Mouse (Mus musculus) CH12.LX (cell line): Measurements from ENCODE around the gene Btbd16. TPM values are rescaled to one million over a fixed set of nuclear protein-coding genes. Genes with fewer than 3 reads are reported as not detected.
A peak's percentile ranks its signal among the peaks of the same experiment; 100 is the strongest.

Experiments used
- DNase-seq: peaks from one replicate; pipeline ENCODE4 v3.0.0-alpha.2; 2013; ENCODE audit errors: extremely low read depth
- H3K27ac ChIP-seq: 2 replicates; pipeline ENCODE4 v1.5.1; 2012; ENCODE audit warnings: low read depth, mild to moderate bottlenecking, control low read depth, moderate library complexity; ENCODE audit not compliant: insufficient read depth
- H3K27me3 ChIP-seq: replicated peaks from 2 replicates; pipeline ENCODE3; 2012; ENCODE audit warnings: inconsistent platforms
- H3K36me3 ChIP-seq, 2 experiments: replicated peaks in 1 of 2; 2 replicates each; pipeline versions ENCODE3 to v1.6.1; 2012; ENCODE audit warnings: inconsistent platforms in 1 of 2, low read length in 1 of 2, mild to moderate bottlenecking in 1 of 2, mixed read lengths in 1 of 2, moderate library complexity in 1 of 2; ENCODE audit not compliant: control insufficient read depth in 1 of 2, insufficient read depth in 1 of 2
- H3K4me1 ChIP-seq, 2 experiments: 2 replicates each; pipeline ENCODE4 v1.6.1; 2012; ENCODE audit warnings: inconsistent platforms in 1 of 2, moderate library complexity in 1 of 2; ENCODE audit not compliant: insufficient read depth in 2 of 2, control insufficient read depth in 1 of 2
- H3K4me2 ChIP-seq: 2 replicates; pipeline ENCODE4 v1.6.1; 2012; ENCODE audit warnings: low read depth, mild to moderate bottlenecking, control low read depth; ENCODE audit not compliant: poor library complexity, insufficient read depth, severe bottlenecking
- H3K4me3 ChIP-seq, 3 experiments: fragments of 150-350 bp in 1 of 3; sonication (generic) in 1 of 3; replicated peaks in 1 of 3; 2 replicates each; pipeline versions ENCODE3 to v1.5.1; 2011 to 2012; ENCODE audit warnings: low read depth in 2 of 3, low read length in 2 of 3, mild to moderate bottlenecking in 2 of 3, moderate library complexity in 2 of 3, control low read depth in 1 of 3, improper control_type of control experiment in 1 of 3, inconsistent platforms in 1 of 3, mixed read lengths in 1 of 3; ENCODE audit not compliant: poor library complexity in 1 of 3
- H3K79me2 ChIP-seq: replicated peaks from 2 replicates; pipeline ENCODE4 v1.6.1; 2012; ENCODE audit warnings: mild to moderate bottlenecking, moderate library complexity; ENCODE audit not compliant: control insufficient read depth, poor library complexity, insufficient read depth, severe bottlenecking; ENCODE audit errors: extremely low read depth
- H3K9ac ChIP-seq: 2 replicates; pipeline ENCODE4 v1.6.1; 2012; ENCODE audit warnings: low read depth, mild to moderate bottlenecking, control low read depth, moderate library complexity; ENCODE audit not compliant: insufficient read depth
- H3K9me3 ChIP-seq: replicated peaks from 2 replicates; pipeline ENCODE3; 2012; ENCODE audit warnings: low read length, inconsistent platforms, mixed read lengths
- BHLHE40 ChIP-seq: IDR thresholded peaks from 2 replicates; pipeline ENCODE4 v1.6.1; 2011; ENCODE audit warnings: mild to moderate bottlenecking, low read depth, low read length, improper control_type of control experiment
- CHD1 ChIP-seq: IDR thresholded peaks from 2 replicates; pipeline ENCODE4 v1.6.1; 2012; ENCODE audit warnings: low read depth, low read length, improper control_type of control experiment, inconsistent platforms
- CTCF ChIP-seq, 2 experiments: IDR thresholded peaks in 1 of 2; conservative IDR thresholded peaks in 1 of 2; 2 replicates each; pipeline ENCODE4 v1.5.1; 2011 to 2012; ENCODE audit warnings: low read depth in 2 of 2, low read length in 2 of 2, improper control_type of control experiment in 1 of 2, inconsistent platforms in 1 of 2, mild to moderate bottlenecking in 1 of 2, moderate library complexity in 1 of 2
- E2F4 ChIP-seq: IDR thresholded peaks from 2 replicates; pipeline ENCODE4 v1.6.1; 2011; ENCODE audit warnings: low read depth, low read length, improper control_type of control experiment; ENCODE audit not compliant: insufficient replicate concordance
- ELF1 ChIP-seq: IDR thresholded peaks from 2 replicates; pipeline ENCODE4 v1.6.1; 2014; ENCODE audit warnings: low read depth, mild to moderate bottlenecking, inconsistent platforms, low read length, improper control_type of control experiment
- ETS1 ChIP-seq: conservative IDR thresholded peaks from 2 replicates; pipeline ENCODE4 v1.6.1; 2012; ENCODE audit warnings: low read depth, mild to moderate bottlenecking, inconsistent platforms, low read length, improper control_type of control experiment, moderate library complexity
- GABPA ChIP-seq: IDR thresholded peaks from 2 replicates; pipeline ENCODE4 v1.6.1; 2012; ENCODE audit warnings: low read depth, low read length, improper control_type of control experiment, inconsistent platforms; ENCODE audit not compliant: insufficient replicate concordance
- HCFC1 ChIP-seq: IDR thresholded peaks from 2 replicates; pipeline ENCODE4 v1.6.1; 2012; ENCODE audit warnings: low read depth, mild to moderate bottlenecking, inconsistent platforms, low read length, improper control_type of control experiment
- IRF4 ChIP-seq: IDR thresholded peaks from 2 replicates; pipeline ENCODE4 v1.6.1; 2014; ENCODE audit warnings: low read depth, mild to moderate bottlenecking, inconsistent platforms, low read length, improper control_type of control experiment
- JUN ChIP-seq: IDR thresholded peaks from 2 replicates; pipeline ENCODE4 v1.6.1; 2011; ENCODE audit warnings: low read depth, mild to moderate bottlenecking, low read length, improper control_type of control experiment, moderate library complexity; ENCODE audit not compliant: insufficient read depth
- KAT2A ChIP-seq: IDR thresholded peaks from 2 replicates; pipeline ENCODE4 v1.6.1; 2012; ENCODE audit warnings: low read length, improper control_type of control experiment, inconsistent platforms; ENCODE audit not compliant: insufficient replicate concordance
- MAX ChIP-seq: IDR thresholded peaks from 2 replicates; pipeline ENCODE4 v1.6.1; 2011; ENCODE audit warnings: low read length, improper control_type of control experiment
- MAZ ChIP-seq: IDR thresholded peaks from 2 replicates; pipeline ENCODE4 v1.6.1; 2012; ENCODE audit warnings: low read depth, mild to moderate bottlenecking, inconsistent platforms, low read length, improper control_type of control experiment, moderate library complexity
- MEF2A ChIP-seq: IDR thresholded peaks from 2 replicates; pipeline ENCODE4 v1.6.1; 2014; ENCODE audit warnings: low read depth, mild to moderate bottlenecking, inconsistent platforms, low read length, improper control_type of control experiment, borderline replicate concordance
- MXI1 ChIP-seq: IDR thresholded peaks from 2 replicates; pipeline ENCODE4 v1.6.1; 2011; ENCODE audit warnings: mild to moderate bottlenecking, low read depth, low read length, improper control_type of control experiment
- MYC ChIP-seq: IDR thresholded peaks from 2 replicates; pipeline ENCODE4 v1.6.1; 2011; ENCODE audit warnings: low read depth, mild to moderate bottlenecking, improper control_type of control experiment, low read length
- NRF1 ChIP-seq: IDR thresholded peaks from 2 replicates; pipeline ENCODE4 v1.6.1; 2014; ENCODE audit warnings: low read depth, mild to moderate bottlenecking, inconsistent platforms, low read length, improper control_type of control experiment, moderate library complexity
- POLR2A ChIP-seq: IDR thresholded peaks from 2 replicates; pipeline ENCODE4 v1.6.1; 2011; ENCODE audit warnings: low read depth, mild to moderate bottlenecking, improper control_type of control experiment, low read length
- RCOR1 ChIP-seq: conservative IDR thresholded peaks from 2 replicates; pipeline ENCODE4 v1.6.1; 2012; ENCODE audit warnings: low read depth, mild to moderate bottlenecking, inconsistent platforms, low read length, improper control_type of control experiment
- SMC3 ChIP-seq: IDR thresholded peaks from 2 replicates; pipeline ENCODE4 v1.6.1; 2011; ENCODE audit warnings: low read depth, low read length, improper control_type of control experiment
- TBP ChIP-seq: conservative IDR thresholded peaks from 2 replicates; pipeline ENCODE4 v1.6.1; 2011; ENCODE audit warnings: low read depth, low read length, improper control_type of control experiment
- TCF12 ChIP-seq: IDR thresholded peaks from 2 replicates; pipeline ENCODE4 v1.6.1; 2014; ENCODE audit warnings: low read depth, mild to moderate bottlenecking, inconsistent platforms, low read length, improper control_type of control experiment
- UBTF ChIP-seq: IDR thresholded peaks from 2 replicates; pipeline ENCODE4 v1.6.1; 2012; ENCODE audit warnings: low read depth, mild to moderate bottlenecking, inconsistent platforms, low read length, improper control_type of control experiment, moderate library complexity
- USF1 ChIP-seq: IDR thresholded peaks from 2 replicates; pipeline ENCODE4 v1.6.1; 2014; ENCODE audit warnings: low read depth, mild to moderate bottlenecking, inconsistent platforms, low read length, improper control_type of control experiment
- USF2 ChIP-seq: conservative IDR thresholded peaks from 2 replicates; pipeline ENCODE4 v1.6.1; 2011; ENCODE audit warnings: low read depth, low read length, improper control_type of control experiment
- ZC3H11A ChIP-seq: IDR thresholded peaks from 2 replicates; pipeline ENCODE4 v1.6.1; 2012; ENCODE audit warnings: low read depth, mild to moderate bottlenecking, inconsistent platforms, low read length, improper control_type of control experiment
- ZKSCAN1 ChIP-seq: IDR thresholded peaks from 2 replicates; pipeline ENCODE4 v1.6.1; 2012; ENCODE audit warnings: low read depth, inconsistent platforms, low read length, improper control_type of control experiment, borderline replicate concordance
- ZMIZ1 ChIP-seq: IDR thresholded peaks from 2 replicates; pipeline ENCODE4 v1.6.1; 2012; ENCODE audit warnings: low read depth, mild to moderate bottlenecking, inconsistent platforms, low read length, improper control_type of control experiment
- dilution Hi-C: fragments of 300-500 bp; cut with MboI; formaldehyde crosslinking; loops from 2 replicates; pipeline ENCODE4 v1.14.3; 2020; ENCODE audit warnings: low sequenced_read_pairs; ENCODE audit not compliant: extremely low pct_unique_long_range_greater_than_20kb, extremely low pct_ligation_motif_present
- in situ Hi-C: fragments of 300-500 bp; cut with MboI; formaldehyde crosslinking; loops from 3 replicates; pipeline ENCODE4 v1.14.3; 2019; ENCODE audit warnings: low sequenced_read_pairs, low pct_ligation_motif_present, low pct_unique_long_range_greater_than_20kb, mixed read lengths
- polyA plus RNA-seq: library from polyadenylated mRNA; unstranded; fragments of >175 nt; gene quantifications from 2 replicates; pipeline ENCODE4 v1.2.1, GENCODE M21; 2012; ENCODE audit warnings: low read depth; ENCODE audit not compliant: insufficient read length
- total RNA-seq, 2 experiments: library from RNA; depleted of rRNA; stranded (reverse); fragments of 300-350 nt in 1 of 2; fragments of >200 nt in 1 of 2; gene quantifications; 2 replicates each; pipeline ENCODE4 v1.2.3; 2012 to 2014

Btbd16 gene
- total and polyA plus RNA-seq, 3 experiments, result not detected

- TF ChIP-seq MAZ (no peak), JUN (no peak), RCOR1 (no peak), ZC3H11A (no peak), ZMIZ1 (no peak), KAT2A (no peak), MYC (no peak), IRF4 (no peak)
- Histone ChIP-seq H3K79me2 (no peaks in the 10 kb centered on the region), H3K4me1 (peaks cover 21 to 52% of the 10 kb centered on the region in 2 experiments), H3K36me3 (no peaks in the 10 kb centered on the region), H3K27ac (no peak overlapping the region), H3K4me3 (no peak overlapping the region), H3K9ac (no peak overlapping the region), H3K9me3 (peaks cover 8% of the 10 kb centered on the region), H3K27me3 (peaks cover 3% of the 10 kb centered on the region), H3K4me2 (no peak overlapping the region; the same call in 1 of the 2 replicates)
- dilution Hi-C loops, result no loop called here
- no peak for DNase-seq
- in situ Hi-C loops, result no loop called here
These were observed 90.8 kb downstream of the Btbd16 start for GRCm38 (mm10) chr7:130864711-130865110.

GRCm38 (mm10) chr7:130865613-130866591 is 92.0 kb downstream of the Btbd16 start, which contains the start of gene Plekha1:
Gene Plekha1, plus strand, starts transcription at chr7:130865756.
- dilution Hi-C loops, result no loop called here
- peak within 1 kb of the TSS; percentile 31 for H3K4me2 ChIP-seq
- H3K4me3 ChIP-seq, result peak within 1 kb of the TSS in 1 of 3 experiments; percentile 72
- H3K9me3 ChIP-seq, result peaks cover 8% of the 10 kb centered on the region
- H3K27me3 ChIP-seq, result peaks cover 2% of the 10 kb centered on the region
- TF ChIP-seq UBTF (0 out of 2 replicates have a peak, but pooled peaks have one; percentile 39), MAX (peak; percentile 70), ETS1 (no peak), NRF1 (peak; percentile 80), POLR2A (peak; percentile 45; the same call in 1 of the 2 replicates), ELF1 (peak; percentile 91), KAT2A (peak; percentile 83; the same call in 1 of the 2 replicates), USF2 (no peak), CTCF (conservative IDR thresholded peaks at IDR 0.05 in 1 of 2, IDR thresholded peaks at IDR 0.05 in 1 of 2; ENCODE audit: low read depth in 2 of 2, low read length in 2 of 2) (no peak), SMC3 (no peak), E2F4 (peak; percentile 69; the same call in 1 of the 2 replicates), TCF12 (peak; percentile 38), BHLHE40 (no peak), ZKSCAN1 (no peak), HCFC1 (peak; percentile 93), IRF4 (peak; percentile 22; the same call in 1 of the 2 replicates), USF1 (no peak), MXI1 (peak; percentile 20; the same call in 1 of the 2 replicates), ZMIZ1 (no peak), GABPA (peak; percentile 6; the same call in 1 of the 2 replicates), CHD1 (no peak), RCOR1 (no peak), TBP (no peak), MEF2A (no peak)
- TF ChIP-seq, all 38 proteins: peak for 12
- Histone ChIP-seq H3K79me2 (no peaks in the 10 kb centered on the region), H3K4me1 (peaks cover 16 to 40% of the 10 kb centered on the region in 2 experiments; a peak in 3 of 4 replicates), H3K36me3 (no peaks in the 10 kb centered on the region), H3K9ac (peak within 1 kb of the TSS; percentile 7; the same call in 1 of the 2 replicates), H3K27ac (no peak within 1 kb of the TSS)
- in situ Hi-C loops, result no loop called here
- DNase-seq, result no peak
